Mouse (Mus musculus): ENCODE data around the gene Rasgef1b. TPM values are rescaled to one million over a fixed set of nuclear protein-coding genes. Genes with fewer than 3 reads are reported as not detected.

Rasgef1b gene
- polyA plus RNA-seq, 1 experiment from 2014 or later, result 33.1 TPM

DNA sequence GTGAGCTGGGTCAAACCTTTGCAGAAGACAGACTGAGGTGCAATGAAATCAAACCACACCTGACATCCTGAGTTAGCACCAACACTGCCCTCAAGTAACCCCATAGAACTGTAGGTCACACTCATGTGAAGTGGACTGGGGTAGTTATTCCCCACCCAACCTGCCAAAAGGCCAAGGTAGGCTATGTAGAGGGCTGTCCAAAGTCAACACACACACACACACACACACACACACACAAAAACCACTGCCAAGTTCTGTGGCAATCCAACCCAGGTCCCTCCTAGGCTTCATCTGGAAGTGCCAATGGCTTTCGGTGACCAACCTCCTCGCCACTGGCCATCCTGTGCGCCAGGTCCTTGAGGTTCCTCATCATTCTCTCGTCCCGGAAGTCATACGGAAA lies 488.4 kb downstream of the Rasgef1b start:
- no peak for ATAC-seq (replicated peaks; ENCODE audit: insufficient number of reproducible peaks, insufficient read depth, low FRiP score, low read depth)
- Histone ChIP-seq H3K9ac (no peak overlapping the region), H3K9me3 (replicated peaks) (no peaks in the 10 kb centered on the region), H3K4me2 (no peak overlapping the region), H3K27ac (peak overlapping the region; percentile 52), H3K4me3 (no peak overlapping the region), H3K4me1 (replicated peaks) (peaks cover 40% of the 10 kb centered on the region), H3K27me3 (no peaks in the 10 kb centered on the region), H3K36me3 (peaks cover 50% of the 10 kb centered on the region)
- 86% methylated on average over 6 of the region's 6 CpGs for WGBS

DNA sequence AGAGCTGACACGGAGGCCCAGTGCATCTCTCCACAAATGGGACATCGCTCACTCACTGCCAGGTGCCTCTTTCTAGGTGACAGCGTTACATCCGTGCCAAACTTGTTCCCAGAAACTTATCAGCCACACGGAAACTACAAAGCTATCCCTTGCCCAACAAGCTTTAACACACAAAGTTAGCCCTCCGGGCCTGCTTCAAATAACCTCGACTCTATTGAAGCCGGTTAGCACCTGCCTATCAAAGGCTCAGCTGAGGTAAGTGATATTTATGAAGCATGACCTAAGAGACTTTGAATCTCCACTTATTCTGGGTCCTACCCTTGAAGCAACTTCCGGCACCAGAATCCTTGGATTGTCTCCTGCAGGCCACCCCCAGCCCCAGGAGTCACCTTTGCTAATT lies 489.2 kb downstream of the Rasgef1b start:
- peak; percentile 45; the same call in 1 of the 2 replicates for ATAC-seq (replicated peaks; ENCODE audit: insufficient number of reproducible peaks, insufficient read depth, low FRiP score, low read depth)
- Histone ChIP-seq H3K4me2 (no peak overlapping the region), H3K4me1 (replicated peaks) (peaks cover 39% of the 10 kb centered on the region), H3K9me3 (replicated peaks) (no peaks in the 10 kb centered on the region), H3K27me3 (no peaks in the 10 kb centered on the region), H3K36me3 (peaks cover 50% of the 10 kb centered on the region), H3K9ac (no peak overlapping the region), H3K4me3 (no peak overlapping the region), H3K27ac (peak overlapping the region; percentile 52)
- 41% methylated on average over 9 of the region's 9 CpGs for WGBS

GRCm38 (mm10) chr5:99238150-99238549 lies 490.7 kb downstream of the Rasgef1b start:
- Histone ChIP-seq H3K4me1 (replicated peaks) (peaks cover 44% of the 10 kb centered on the region), H3K27me3 (no peaks in the 10 kb centered on the region), H3K4me2 (no peak overlapping the region), H3K4me3 (no peak overlapping the region), H3K9ac (no peak overlapping the region), H3K9me3 (replicated peaks) (no peaks in the 10 kb centered on the region), H3K27ac (no peak overlapping the region), H3K36me3 (peaks cover 57% of the 10 kb centered on the region)
- ATAC-seq (replicated peaks; ENCODE audit: insufficient number of reproducible peaks, insufficient read depth, low FRiP score, low read depth), result no peak
- 78% methylated on average over 4 of the region's 4 CpGs for WGBS

DNA sequence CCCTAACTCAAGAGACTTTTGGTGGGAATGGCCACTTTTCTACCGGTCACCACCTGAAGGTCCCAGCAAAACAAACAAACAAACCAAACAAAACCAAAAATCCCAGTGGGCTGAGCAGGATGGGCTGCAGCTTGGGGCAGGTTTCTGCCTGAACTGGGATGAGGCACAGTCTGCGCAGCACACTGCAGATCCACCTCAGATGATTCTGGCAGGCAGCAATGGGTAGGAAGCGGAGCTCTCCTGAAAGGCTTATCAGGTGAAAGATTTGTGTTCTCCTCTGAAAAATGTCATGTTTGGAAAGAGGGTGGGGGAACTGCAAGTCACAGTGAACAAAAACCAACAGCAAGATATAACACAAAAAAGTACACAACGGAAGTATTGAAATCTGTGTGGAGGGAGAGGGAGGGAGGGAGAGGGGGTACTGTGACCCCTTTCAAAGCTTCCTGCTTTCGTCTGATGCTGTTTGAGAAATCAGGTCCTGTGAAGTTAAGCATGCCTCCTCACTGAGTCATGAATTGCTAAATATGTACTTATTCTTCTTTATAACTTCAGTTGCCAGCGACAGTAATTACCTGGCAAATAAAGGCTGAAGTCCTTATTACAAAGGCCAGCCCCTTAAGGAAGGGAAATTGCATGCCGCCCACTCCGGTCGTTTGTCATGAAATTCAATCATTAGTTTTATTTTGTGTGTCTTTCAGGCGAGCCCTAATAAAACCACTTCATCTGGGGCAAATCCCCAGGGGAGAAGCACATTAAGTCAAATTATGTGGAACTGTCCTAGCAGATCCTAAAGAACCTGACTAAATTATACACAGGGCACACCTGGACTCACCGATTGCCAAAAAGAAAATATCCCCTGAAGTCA lies 491.7 kb downstream of the Rasgef1b start:
- H3K27ac ChIP-seq, result no peak overlapping the region
- no peak for ATAC-seq (replicated peaks; ENCODE audit: insufficient number of reproducible peaks, insufficient read depth, low FRiP score, low read depth)
- peaks cover 53% of the 10 kb centered on the region for H3K36me3 ChIP-seq
- no peak overlapping the region for H3K4me3 ChIP-seq
- H3K27me3 ChIP-seq, result no peaks in the 10 kb centered on the region
- no peak overlapping the region for H3K9ac ChIP-seq
- H3K4me1 ChIP-seq (replicated peaks), result peaks cover 46% of the 10 kb centered on the region
- H3K4me2 ChIP-seq, result no peak overlapping the region
- WGBS, result 67% methylated on average over 11 of the region's 11 CpGs
- H3K9me3 ChIP-seq (replicated peaks), result no peaks in the 10 kb centered on the region

GRCm38 (mm10) chr5:99236431-99236830 lies 492.4 kb downstream of the Rasgef1b start:
- H3K9ac ChIP-seq, result no peak overlapping the region
- H3K27ac ChIP-seq, result no peak overlapping the region
- H3K4me1 ChIP-seq (replicated peaks), result peaks cover 44% of the 10 kb centered on the region
- H3K4me2 ChIP-seq, result no peak overlapping the region
- H3K36me3 ChIP-seq, result peaks cover 56% of the 10 kb centered on the region
- H3K27me3 ChIP-seq, result no peaks in the 10 kb centered on the region
- 82% methylated on average over 4 of the region's 4 CpGs for WGBS
- no peak overlapping the region for H3K4me3 ChIP-seq
- no peaks in the 10 kb centered on the region for H3K9me3 ChIP-seq (replicated peaks)
- no peak for ATAC-seq (replicated peaks; ENCODE audit: insufficient number of reproducible peaks, insufficient read depth, low FRiP score, low read depth)

GRCm38 (mm10) chr5:99234275-99234674 lies 494.6 kb downstream of the Rasgef1b start:
- Histone ChIP-seq H3K36me3 (peaks cover 58% of the 10 kb centered on the region), H3K27me3 (no peaks in the 10 kb centered on the region), H3K9me3 (replicated peaks) (no peaks in the 10 kb centered on the region), H3K4me1 (replicated peaks) (peaks cover 29% of the 10 kb centered on the region), H3K4me2 (no peak overlapping the region), H3K9ac (no peak overlapping the region), H3K4me3 (no peak overlapping the region), H3K27ac (peak overlapping the region; percentile 33; the same call in 1 of the 2 replicates)
- ATAC-seq (replicated peaks; ENCODE audit: insufficient number of reproducible peaks, insufficient read depth, low FRiP score, low read depth), result no peak
- WGBS, result 82% methylated on average over 17 of the region's 17 CpGs

GRCm38 (mm10) chr5:99233176-99233575 lies 495.7 kb downstream of the Rasgef1b start:
- no peak for ATAC-seq (replicated peaks; ENCODE audit: insufficient number of reproducible peaks, insufficient read depth, low FRiP score, low read depth)
- 38% methylated on average over 3 of the region's 3 CpGs for WGBS
- H3K4me3 ChIP-seq, result no peak overlapping the region
- H3K9ac ChIP-seq, result no peak overlapping the region
- no peaks in the 10 kb centered on the region for H3K27me3 ChIP-seq
- peak overlapping the region; percentile 40 for H3K27ac ChIP-seq
- no peaks in the 10 kb centered on the region for H3K9me3 ChIP-seq (replicated peaks)
- H3K4me1 ChIP-seq (replicated peaks), result peaks cover 25% of the 10 kb centered on the region
- no peak overlapping the region for H3K4me2 ChIP-seq
- H3K36me3 ChIP-seq, result peaks cover 59% of the 10 kb centered on the region

GRCm38 (mm10) chr5:99232410-99232809 lies 496.5 kb downstream of the Rasgef1b start:
- WGBS, result 78% methylated on average over 8 of the region's 8 CpGs
- Histone ChIP-seq H3K9ac (no peak overlapping the region), H3K4me3 (no peak overlapping the region), H3K4me2 (no peak overlapping the region), H3K27ac (0 out of 2 replicates have a peak overlapping the region, but pooled peaks have one; percentile 40), H3K9me3 (replicated peaks) (no peaks in the 10 kb centered on the region), H3K36me3 (peaks cover 65% of the 10 kb centered on the region), H3K4me1 (replicated peaks) (peaks cover 25% of the 10 kb centered on the region), H3K27me3 (no peaks in the 10 kb centered on the region)
- no peak for ATAC-seq (replicated peaks; ENCODE audit: insufficient number of reproducible peaks, insufficient read depth, low FRiP score, low read depth)

DNA sequence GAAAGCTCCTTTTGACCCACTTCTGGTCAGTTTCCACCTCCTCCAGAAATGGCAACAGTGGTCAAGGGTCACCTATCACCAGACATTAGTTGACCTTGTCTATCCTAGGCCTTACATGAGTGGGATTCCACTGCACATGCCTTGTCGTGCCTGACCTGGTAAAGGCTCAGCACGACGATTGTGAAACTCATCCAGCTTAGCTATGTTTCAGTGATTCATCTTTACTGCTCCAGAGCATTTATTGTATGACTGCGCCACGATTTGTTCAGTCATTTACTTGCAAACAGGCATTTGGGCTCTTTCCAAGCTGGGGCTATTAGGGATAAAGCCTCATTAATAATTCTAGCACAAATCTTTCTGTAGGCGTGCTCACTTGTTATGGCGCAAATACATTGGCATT lies 498.4 kb downstream of the Rasgef1b start:
- Histone ChIP-seq H3K4me1 (replicated peaks) (peaks cover 19% of the 10 kb centered on the region), H3K4me2 (no peak overlapping the region), H3K27me3 (no peaks in the 10 kb centered on the region), H3K36me3 (peaks cover 67% of the 10 kb centered on the region), H3K9me3 (replicated peaks) (no peaks in the 10 kb centered on the region), H3K9ac (no peak overlapping the region), H3K4me3 (no peak overlapping the region), H3K27ac (no peak overlapping the region)
- ATAC-seq (replicated peaks; ENCODE audit: insufficient number of reproducible peaks, insufficient read depth, low FRiP score, low read depth), result no peak
- 87% methylated on average over 7 of the region's 7 CpGs for WGBS

GRCm38 (mm10) chr5:99227361-99227760 lies 501.5 kb downstream of the Rasgef1b start:
- 82% methylated on average over 4 of the region's 4 CpGs for WGBS
- H3K36me3 ChIP-seq, result peaks cover 75% of the 10 kb centered on the region

GRCm38 (mm10) chr5:99224571-99225011 lies 504.3 kb downstream of the Rasgef1b start:
- Histone ChIP-seq H3K27me3 (no peaks in the 10 kb centered on the region), H3K36me3 (peaks cover 76% of the 10 kb centered on the region), H3K4me3 (no peak overlapping the region), H3K4me1 (replicated peaks) (0 out of 2 replicates have a peak, but pooled peaks cover 2% of the 10 kb centered on the region), H3K27ac (peak overlapping the region; percentile 35), H3K4me2 (no peak overlapping the region), H3K9me3 (replicated peaks) (no peaks in the 10 kb centered on the region), H3K9ac (no peak overlapping the region)
- no peak for ATAC-seq (replicated peaks; ENCODE audit: insufficient number of reproducible peaks, insufficient read depth, low FRiP score, low read depth)
- WGBS, result 68% methylated on average over 5 of the region's 5 CpGs

More at GRCm38 (mm10) chr5:99227361-99227760, 501.5 kb downstream of the Rasgef1b start:
- Histone ChIP-seq H3K9ac (no peak overlapping the region), H3K27ac (no peak overlapping the region), H3K27me3 (no peaks in the 10 kb centered on the region), H3K9me3 (replicated peaks) (no peaks in the 10 kb centered on the region), H3K4me3 (no peak overlapping the region), H3K4me1 (replicated peaks) (peaks cover 4% of the 10 kb centered on the region; the same call in 1 of the 2 replicates), H3K4me2 (no peak overlapping the region)
- ATAC-seq (replicated peaks; ENCODE audit: insufficient number of reproducible peaks, insufficient read depth, low FRiP score, low read depth), result no peak
